ENCODE assay signal across 26 mouse cellular contexts in the genomic region with DNA sequence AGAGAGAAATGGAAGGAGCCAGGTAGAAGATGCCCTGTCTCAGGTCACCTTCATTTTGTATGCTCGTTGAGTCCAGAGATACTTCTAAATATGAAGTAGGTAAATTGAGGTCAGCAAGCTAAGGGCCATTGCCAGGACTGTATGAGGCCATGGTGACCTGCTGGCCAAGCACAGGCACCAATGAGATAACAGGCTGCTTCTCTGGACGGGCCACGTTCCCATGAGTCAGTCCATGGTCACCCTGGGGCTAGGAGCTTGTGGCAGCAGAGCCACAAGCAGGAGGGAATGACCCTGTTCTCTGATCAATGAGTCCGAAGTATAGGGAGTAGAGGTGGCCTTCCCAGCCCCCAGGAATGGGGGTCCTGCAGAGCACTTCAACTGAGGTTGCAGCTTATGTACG. TPM values are rescaled to one million over a fixed set of nuclear protein-coding genes. Genes with fewer than 3 reads are reported as not detected.
"Had no signal": no experiment of that assay in that cellular context is flagged by ENCODE, and none has a peak within 500 bp of the region (broad histone marks: within the 10 kb centered on the region; RNA-seq: fewer than 3 reads in every experiment).

No protein-coding gene starts in this region.

- H3K4me1 ChIP-seq: heart, embryonic 10.5 days; heart, embryonic 12.5 days; hindbrain, embryonic 10.5 days; hindbrain, embryonic 12.5 days; limb, embryonic 10.5 days; limb, embryonic 12.5 days; liver, embryonic 13.5 days; liver, embryonic 15.5 days had no signal

- H3K27me3 ChIP-seq: hindbrain, embryonic 12.5 days; intestine, embryonic 15.5 days; limb, embryonic 12.5 days; liver, embryonic 13.5 days; liver, embryonic 15.5 days had no signal

- H3K4me3 ChIP-seq: heart, embryonic 10.5 days; heart, embryonic 12.5 days; hindbrain, embryonic 10.5 days; hindbrain, embryonic 12.5 days; intestine, embryonic 15.5 days; layer of hippocampus, adult 2 months; left cerebral cortex, adult 2 months; limb, embryonic 10.5 days; limb, embryonic 12.5 days; liver, embryonic 13.5 days; liver, embryonic 15.5 days had no signal

- H3K27ac ChIP-seq: heart, embryonic 10.5 days; hindbrain, embryonic 10.5 days; hindbrain, embryonic 12.5 days; hindbrain, embryonic 14.5 days; intestine, embryonic 15.5 days; layer of hippocampus, adult 2 months; left cerebral cortex, adult 2 months; limb, embryonic 10.5 days; limb, embryonic 12.5 days; liver, embryonic 13.5 days; liver, embryonic 15.5 days had no signal

- DNase-seq: gastrocnemius, postnatal 10 days; gastrocnemius, postnatal 25 days; heart, postnatal 10 days; heart, postnatal 4 days; kidney, adult 18-20 months; kidney, adult 8-10 months; kidney, postnatal 10 days; kidney, postnatal 25 days; kidney, postnatal 4 days; liver; liver, embryonic 13.5 days; liver, postnatal 0 days had no signal

RNA-seq across cellular contexts. Expression of a gene that starts 51.3 kb away (rescaled TPM):
- total RNA-seq: granulocyte monocyte progenitor cell, adult 5-6 weeks had no signal
- polyA plus RNA-seq: heart, embryonic 12.5 days; heart, embryonic 14.5 days; inflammation-experienced regulatory T-cells, adult 6 months; liver, embryonic 15.5 days had no signal
